Mouse (Mus musculus) CD4-positive helper T cell, adult 2 months (primary cell): ENCODE results near the gene Tob1.

Experiments
- DNase-seq: peaks from one replicate; pipeline ENCODE4 v3.0.0-alpha.2; 2012; ENCODE audit warnings: low read depth, missing footprints, low spot score

Tob1 gene

DNA sequence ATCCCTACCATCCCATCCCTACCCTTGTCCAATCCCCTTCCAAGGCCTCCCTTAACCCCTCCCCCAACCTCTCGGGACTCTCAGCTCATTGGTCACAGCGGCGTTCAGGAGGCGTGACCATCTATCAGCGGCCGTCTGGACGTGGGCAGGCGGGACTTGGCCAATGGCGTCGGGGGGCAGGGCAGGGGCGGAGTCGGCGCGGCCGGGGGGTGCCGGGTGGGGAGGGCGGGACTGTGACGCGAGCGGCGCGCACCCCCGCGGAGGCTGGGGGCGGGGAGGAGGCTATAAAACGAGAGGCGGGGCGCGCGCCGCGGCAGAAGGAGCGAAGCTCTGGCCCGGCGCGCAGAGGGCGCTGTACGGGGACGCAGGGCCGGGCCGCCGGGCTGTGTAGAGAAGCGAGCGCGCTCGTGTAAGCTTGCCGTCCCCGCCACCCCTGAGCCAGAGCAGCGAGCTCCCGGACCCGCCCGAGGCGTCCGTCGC, at the start of gene Tob1:
Gene Tob1, plus strand, starts transcription at position 331 of the 480 bp plus-strand sequence.
- DNase-seq: peak; percentile 99

GRCm38 (mm10) chr11:94161867-94162581, 49.2 kb upstream of the Tob1 start:
- DNase-seq: no peak

DNA sequence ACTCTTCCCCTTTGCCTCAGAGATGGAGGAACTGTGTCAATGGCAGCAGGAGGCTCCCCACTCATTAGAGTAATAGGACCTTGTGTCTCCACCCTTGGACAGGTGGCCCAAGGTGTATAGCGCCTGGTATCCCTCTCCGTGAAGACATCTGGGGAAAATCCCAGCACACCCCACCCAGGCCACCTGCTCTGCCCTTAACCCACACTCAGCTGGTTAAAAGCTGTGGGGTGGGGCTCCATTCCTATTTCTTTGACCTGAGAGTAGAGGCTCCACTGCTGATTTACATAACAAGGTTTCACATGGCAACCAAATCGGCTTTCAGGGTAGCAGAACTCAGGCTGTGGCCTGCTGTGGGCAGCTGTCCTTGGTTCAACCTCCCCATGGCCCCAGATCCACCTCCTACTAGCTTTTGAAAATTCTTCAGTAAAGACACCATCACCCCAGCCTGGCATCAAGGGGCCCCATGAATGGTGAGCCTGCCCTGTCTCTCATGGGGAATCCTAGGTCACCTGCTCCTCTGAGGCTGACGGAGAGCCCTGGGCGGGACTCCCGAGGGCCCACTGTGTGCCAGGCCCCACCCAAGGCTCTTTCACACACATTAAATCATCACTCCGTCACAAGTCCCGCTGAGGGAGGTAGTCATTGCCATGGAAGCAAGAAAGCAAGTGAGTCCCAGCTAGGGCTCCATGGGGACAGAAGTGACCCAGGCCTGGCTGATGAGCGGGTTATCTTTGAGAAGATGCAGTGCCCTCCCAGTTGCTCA, 48.1 kb upstream of the Tob1 start:
- DNase-seq: no peak

- no peak for DNase-seq
These were observed 45.5 kb upstream of the Tob1 start for GRCm38 (mm10) chr11:94165745-94166144.

DNA sequence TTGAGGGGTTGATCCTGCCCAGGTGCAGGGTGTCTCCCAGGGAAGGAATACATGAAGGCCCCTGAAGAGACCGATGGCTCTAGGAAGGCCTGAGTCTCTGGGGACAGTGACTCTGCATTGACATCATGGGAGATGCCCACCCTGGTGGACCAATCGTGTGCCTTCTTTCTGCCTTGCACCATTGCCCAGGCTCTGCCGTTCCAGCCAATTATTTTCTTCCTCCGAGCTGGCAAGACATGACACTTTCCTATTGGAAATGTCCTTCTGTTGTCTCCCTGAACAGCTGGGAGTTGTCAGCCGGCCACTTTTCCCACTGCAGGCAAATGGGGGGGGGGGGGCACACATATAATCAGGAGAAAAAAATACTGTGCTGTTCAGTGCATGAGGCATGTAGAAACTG, 43.0 kb upstream of the Tob1 start:
- DNase-seq: no peak

GRCm38 (mm10) chr11:94169596-94169995, 41.7 kb upstream of the Tob1 start:
- DNase-seq: peak; percentile 18

- DNase-seq: no peak
These were observed 39.6 kb upstream of the Tob1 start for GRCm38 (mm10) chr11:94171691-94172090.

DNA sequence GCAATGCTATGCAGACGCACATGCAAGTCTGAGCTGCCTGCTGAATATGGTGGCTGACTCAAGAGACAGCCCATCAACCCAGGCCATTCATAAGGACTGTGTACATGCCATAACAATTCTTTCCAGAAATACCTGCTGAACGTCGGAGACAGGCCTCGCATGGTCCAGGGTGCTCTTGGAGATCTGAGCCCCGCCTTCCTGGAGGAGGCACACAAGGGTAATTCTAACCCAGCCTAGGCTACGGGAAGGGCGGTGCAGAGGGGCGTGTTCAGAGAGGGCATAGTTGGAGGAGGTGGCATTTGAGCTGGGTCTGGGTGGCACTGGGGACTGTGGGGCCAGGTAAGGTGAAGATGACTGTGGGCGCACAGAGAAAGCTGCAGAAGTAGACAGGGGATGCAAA, 39.1 kb upstream of the Tob1 start:
- DNase-seq: no peak

GRCm38 (mm10) chr11:94173726-94174146, 37.5 kb upstream of the Tob1 start:
- DNase-seq: no peak

DNA sequence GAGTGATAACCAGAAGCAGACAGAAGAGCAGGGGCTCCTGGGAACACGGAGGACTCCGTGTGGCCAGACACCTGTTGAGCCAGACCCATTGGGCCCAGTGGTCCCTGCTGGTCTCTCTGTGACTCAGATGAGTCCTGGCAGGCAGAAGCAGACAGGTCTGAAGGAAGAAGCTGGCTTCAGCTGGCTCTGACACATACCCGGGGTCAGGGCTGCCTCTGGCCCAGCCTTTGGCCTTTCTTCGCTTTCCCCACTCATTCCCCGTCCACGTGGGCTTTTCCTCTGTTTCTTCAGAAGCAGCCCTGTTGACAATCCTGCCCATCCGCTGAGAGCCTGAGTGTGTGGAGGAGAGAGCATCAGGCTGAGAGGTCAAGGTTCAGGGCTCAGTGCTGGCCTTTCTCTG, 36.0 kb upstream of the Tob1 start:
- no peak for DNase-seq

DNA sequence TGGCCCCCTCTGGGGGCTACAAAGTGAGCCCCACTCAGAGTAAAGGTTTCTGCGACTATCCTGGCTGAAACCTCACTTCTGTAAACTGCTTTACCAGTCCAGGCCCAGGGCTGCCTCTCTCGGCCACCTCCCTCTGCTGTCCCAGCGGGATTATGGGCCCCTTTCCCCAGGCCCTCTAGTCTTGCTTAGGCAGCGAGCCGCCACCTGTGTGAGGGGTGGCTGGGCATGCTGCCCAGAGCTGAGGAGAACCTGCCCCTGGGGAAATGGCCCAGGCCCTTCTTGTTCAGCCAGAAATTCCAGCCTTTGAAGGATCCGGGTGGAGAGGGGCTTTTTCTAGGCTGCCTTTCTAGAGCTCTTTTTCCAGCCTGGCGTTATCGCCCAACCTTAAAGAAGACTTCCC, 35.6 kb upstream of the Tob1 start:
- no peak for DNase-seq

DNA sequence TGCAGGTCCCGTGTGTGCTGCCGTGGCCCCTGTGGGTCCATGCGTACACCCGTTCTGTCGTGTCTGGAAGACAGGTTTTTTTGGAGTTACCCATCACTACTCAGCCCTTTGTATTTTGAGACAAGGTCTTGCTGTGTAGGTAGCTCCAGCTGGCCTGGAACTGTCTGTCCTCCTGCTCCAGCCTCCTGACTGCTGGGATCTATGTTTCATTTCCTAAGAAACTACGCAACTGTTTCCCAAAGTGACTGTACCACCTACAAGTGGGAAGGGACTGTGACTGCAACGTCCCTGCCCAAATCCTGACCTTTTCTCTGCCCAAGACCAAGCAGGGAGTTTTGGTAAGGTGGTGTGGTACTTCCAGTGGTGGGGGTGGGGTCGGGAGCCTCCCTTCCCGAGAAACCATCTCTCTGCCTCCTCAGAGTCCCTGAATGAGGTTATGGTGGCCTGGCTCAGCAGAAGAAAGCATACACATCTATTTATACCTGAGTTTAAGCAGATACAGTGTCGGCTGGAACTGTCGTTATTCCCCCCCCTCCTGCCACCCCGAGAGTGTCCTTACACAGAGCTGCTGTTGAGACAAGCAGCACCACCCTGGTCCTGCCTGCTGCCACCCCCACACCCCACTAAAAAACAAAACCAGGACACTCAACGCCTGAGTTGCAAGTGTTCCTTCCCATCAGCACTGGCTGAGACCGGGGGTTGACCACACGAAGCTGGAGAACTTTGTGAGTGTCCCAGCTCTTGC, 33.2 kb upstream of the Tob1 start:
- DNase-seq: no peak

DNA sequence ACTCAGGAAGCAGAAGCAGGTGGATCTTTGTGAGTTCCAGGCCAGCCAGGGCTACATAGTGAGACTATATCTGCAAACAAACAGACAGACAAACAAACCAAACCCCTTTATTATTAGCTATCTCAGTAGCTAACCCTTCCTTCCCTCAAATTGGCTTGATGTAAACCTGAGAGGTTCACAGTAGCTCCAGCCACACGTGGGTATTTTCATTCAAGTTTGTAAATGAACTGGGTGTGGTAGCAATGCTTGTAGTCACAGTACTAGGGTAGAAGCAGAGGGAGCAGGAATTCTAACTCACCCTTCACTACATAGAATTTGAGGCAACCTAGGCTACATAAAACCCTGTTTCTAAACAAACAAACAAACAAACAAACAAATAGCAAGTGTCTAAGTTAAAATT, 31.5 kb upstream of the Tob1 start:
- DNase-seq: no peak

DNA sequence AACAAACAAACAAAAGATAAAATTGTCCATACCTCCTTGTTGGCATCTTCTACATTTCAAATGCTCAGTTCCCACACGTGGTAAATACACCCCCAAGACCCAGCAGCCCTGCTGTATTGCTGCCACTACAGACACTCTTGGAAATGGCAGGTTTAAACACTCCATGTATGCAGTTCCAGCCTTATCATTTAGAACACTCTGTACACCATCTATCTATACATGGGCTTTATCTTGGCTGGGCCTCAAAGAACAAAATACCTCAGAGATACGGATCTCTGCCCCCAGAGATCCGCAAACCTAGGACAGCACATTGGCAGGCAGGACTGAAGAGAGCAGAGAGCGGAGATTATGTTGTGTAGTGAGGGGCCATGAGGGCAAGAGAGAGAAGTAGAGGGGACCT, 31.1 kb upstream of the Tob1 start:
- no peak for DNase-seq

GRCm38 (mm10) chr11:94181694-94182093, 29.6 kb upstream of the Tob1 start:
- no peak for DNase-seq

- DNase-seq: no peak
These were observed 28.5 kb upstream of the Tob1 start for GRCm38 (mm10) chr11:94182711-94183110.

- no peak for DNase-seq
These were observed 28.1 kb upstream of the Tob1 start for GRCm38 (mm10) chr11:94183120-94183519.

DNA sequence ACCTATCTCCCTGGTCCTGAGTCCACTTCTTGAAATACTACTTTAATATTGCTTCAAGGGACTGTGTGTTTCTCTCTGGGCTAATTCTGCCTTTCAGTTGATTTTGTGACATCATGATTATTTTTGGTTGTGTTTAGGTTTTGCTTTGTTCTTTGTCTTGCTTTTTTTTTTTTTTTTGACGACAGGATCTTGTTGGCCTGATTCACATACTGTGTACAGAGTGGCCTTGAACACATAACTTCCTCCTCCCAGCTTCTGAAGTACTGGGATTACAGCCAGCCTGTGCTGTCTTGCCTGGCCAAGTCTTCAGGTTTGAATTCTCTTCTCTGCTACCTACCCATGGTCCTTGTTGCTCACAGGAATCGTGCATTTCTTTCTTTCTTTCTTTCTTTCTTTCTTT, 27.6 kb upstream of the Tob1 start:
- no peak for DNase-seq

GRCm38 (mm10) chr11:94189579-94189978, 21.7 kb upstream of the Tob1 start:
- no peak for DNase-seq

DNA sequence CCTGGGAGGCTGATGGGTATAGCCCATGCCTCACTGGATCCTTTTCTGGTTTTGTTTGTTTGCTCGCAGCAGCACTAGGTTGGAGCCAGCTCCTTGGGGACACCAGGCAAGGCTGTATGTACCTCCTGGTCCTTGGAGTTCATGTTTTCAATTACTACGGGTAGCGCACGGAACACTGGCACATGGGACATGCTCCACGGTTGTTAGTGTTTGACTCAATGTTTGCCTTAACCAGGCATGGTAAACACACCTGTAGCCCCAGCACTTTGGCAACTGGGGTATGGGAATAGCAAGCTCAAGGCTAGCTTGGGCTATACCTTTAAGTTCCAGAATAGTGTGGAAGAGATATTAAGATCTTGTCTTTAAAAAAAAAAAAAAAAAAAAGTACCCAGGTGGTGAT, 20.6 kb upstream of the Tob1 start:
- DNase-seq: no peak

GRCm38 (mm10) chr11:94193109-94193508, 18.1 kb upstream of the Tob1 start:
- no peak for DNase-seq

- DNase-seq: no peak
These were observed 14.9 kb upstream of the Tob1 start for GRCm38 (mm10) chr11:94196311-94196710.
